Mouse (Mus musculus): ENCODE measurements around the gene Elfn2.

Gene Elfn2

GRCm38 (mm10) chr15:78720094-78720493, 1.5 kb upstream of the Elfn2 start:
- peak; percentile 81 for DNase-seq

DNA sequence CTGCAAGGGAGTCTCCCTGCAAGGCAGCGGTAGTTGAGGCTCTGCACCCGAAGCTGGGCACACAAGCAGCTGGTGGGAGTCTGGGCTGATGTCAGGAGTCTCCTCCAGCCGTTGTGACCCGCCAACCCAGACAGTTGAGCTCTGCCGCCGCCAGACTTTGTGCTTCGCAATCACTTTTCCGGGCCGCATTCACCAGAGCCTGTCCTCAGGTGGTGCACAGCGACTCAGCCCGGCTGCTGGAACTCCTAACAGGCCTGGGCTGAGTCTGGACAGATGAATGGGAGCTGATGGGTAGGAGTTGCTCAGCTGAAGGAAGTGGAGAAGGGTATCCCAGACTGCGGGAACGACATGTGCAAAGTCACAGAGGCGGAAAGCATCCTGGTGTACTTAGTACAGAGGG, 845 bp upstream of the Elfn2 start:
- no peak for DNase-seq

DNA sequence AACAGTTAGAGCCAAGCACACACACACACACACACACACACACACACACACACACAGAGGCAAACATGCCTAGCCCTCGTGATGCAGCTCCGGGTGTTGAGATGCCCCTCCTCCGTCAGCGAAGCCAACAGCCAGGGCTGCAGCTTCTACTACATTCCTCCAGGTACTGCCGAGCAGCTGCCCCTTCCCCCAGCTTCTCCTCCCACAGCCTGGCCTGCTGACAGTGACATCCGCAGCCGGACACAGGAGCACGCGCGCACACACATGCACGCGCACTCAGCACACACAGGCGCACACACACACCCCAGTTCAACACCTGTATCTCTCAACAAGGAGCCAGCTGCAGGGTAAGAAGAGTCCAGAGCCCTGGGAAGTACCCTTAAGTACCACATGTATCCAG, 1.6 kb downstream of the Elfn2 start:
- no peak for DNase-seq

- no peak for DNase-seq
These were observed 2.7 kb downstream of the Elfn2 start for GRCm38 (mm10) chr15:78715856-78716255.

GRCm38 (mm10) chr15:78713751-78714150, 4.8 kb downstream of the Elfn2 start:
- DNase-seq = no peak

DNA sequence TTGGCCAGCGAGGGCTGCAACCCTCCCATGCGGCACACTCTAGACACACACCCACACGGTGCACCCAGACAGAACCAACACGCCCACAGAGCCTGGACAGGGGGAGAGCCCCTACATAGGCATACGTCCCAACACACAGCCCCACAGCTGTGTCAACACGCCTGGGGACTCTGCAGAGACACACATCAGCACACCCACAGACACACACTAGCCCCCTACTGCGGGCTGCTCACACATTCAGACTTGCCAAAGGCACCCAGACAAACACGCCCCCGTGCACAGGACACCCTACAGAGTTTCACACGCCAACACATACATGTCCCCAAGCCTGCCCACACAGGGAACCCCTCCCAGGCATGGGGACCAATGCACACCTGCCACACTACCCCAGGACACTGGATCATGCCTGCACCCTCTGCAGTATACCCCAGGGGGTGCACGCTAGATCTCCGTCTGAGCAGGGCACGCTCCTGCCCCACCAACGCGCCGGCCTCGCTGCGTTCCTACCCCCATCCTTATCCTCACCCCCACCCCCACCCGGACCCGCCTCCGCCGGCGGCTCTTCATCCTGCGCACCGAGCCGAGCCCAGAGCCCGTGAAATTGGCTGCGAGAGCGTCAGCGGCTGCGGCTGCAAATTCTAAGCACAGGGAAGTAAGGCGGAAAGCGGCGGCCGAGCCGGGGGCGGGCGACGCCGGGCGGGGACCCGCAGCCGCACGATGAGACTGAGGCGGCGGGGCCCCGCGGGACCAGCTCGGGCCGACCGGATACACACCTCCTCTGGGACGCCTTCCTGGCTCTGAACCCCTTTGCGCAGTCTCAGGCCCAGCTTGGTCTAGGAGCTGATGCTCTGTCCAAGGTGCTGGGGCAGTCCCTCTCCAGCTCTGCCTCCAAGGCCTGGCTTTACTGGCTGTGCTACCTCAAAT, 6.0 kb downstream of the Elfn2 start:
- DNase-seq = peak; percentile 79

GRCm38 (mm10) chr15:78711935-78712334, 6.6 kb downstream of the Elfn2 start:
- DNase-seq = peak; percentile 88

GRCm38 (mm10) chr15:78710634-78711033, 7.9 kb downstream of the Elfn2 start:
- DNase-seq = peak; percentile 79

GRCm38 (mm10) chr15:78709767-78710166, 8.8 kb downstream of the Elfn2 start:
- DNase-seq = peak; percentile 83

- no peak for DNase-seq
These were observed 11.9 kb downstream of the Elfn2 start for GRCm38 (mm10) chr15:78706630-78707029.

DNA sequence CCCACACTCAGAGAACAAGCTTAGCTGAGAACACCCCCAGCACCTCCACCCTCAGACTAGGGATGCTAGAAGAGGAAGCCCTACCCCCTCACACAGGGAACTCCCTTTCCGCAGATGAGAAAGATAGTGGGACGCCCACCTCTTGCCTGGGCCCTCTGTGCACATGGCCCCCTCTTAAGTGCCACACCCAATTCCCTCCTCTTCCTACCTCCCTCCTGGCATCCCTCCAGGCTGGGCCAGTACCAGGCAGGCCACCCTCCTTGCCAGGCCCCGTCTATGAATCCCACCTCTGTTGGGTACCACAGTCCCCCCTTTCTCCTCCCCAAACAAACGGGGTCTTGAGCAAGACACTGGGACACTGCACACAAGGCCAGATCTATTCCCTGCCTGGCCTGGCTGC, 13.7 kb downstream of the Elfn2 start:
- DNase-seq = peak; percentile 53

DNA sequence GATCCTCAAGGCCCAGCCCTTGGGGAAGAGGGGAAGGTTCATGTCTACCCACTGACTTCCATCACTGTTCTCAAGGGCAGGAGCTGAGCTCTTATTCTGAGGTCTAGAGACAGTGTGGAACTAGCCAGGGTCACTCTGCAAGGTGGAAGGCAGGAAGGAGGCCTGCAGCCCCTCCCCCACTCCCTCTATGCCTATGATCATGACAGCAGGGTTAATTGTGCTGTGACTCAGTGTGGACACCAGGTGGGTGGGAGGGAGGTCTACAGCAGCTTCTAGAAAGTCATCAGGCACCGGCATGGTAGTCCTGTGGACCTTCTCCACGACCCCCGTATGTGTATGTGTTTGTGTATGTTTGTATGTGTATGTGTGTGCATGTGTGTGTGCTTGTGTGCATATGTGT, 14.6 kb downstream of the Elfn2 start:
- no peak for DNase-seq

GRCm38 (mm10) chr15:78700420-78700819, 18.2 kb downstream of the Elfn2 start:
- DNase-seq = no peak

DNA sequence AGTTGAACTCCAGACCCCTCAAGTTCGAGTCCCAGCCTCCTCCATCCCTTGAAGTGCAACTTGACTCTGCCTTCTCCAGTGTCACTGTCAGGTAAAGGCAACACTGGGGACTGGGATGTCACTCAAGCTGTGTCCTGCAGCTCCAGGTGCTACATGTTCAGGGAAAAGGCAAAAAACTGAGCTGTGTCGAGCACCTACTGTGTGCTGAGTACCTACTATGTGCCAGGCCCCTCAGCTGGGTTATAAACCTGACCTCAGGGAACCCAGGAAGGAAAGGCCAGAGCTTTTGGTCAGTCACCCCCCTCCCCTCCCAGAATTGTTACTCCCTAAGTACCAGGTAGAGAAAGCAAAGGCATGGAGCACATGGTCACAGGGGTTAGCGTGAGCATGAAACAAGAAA, 19.1 kb downstream of the Elfn2 start:
- DNase-seq = no peak

- no peak for DNase-seq
These were observed 20.0 kb downstream of the Elfn2 start for GRCm38 (mm10) chr15:78698491-78699135.

GRCm38 (mm10) chr15:78698084-78698483, 20.5 kb downstream of the Elfn2 start:
- DNase-seq = peak; percentile 59

- no peak for DNase-seq
These were observed 22.8 kb downstream of the Elfn2 start for GRCm38 (mm10) chr15:78695745-78696144.

DNA sequence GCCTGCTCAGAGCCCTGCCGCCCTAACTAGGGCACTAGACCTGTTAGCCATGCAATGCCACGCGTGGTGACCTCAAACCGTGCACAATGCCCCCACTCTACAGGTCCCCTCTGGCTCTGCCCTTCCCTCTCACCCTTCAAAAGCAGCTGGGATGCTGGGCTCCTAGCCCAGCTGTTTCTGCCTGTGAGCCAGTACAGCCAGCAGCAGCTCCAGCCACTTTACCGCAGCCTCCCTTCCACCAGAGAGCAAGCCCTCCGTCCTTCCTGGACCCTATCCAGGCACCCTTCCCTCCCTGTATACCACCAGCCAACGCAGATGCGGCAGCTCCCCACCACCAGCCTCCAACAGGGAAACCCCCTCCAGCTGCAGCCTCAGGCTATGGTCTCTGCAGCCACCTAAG, 26.1 kb downstream of the Elfn2 start:
- DNase-seq = no peak

- DNase-seq = no peak
These were observed 27.9 kb downstream of the Elfn2 start for GRCm38 (mm10) chr15:78690716-78691115.

- DNase-seq = no peak
These were observed 31.7 kb downstream of the Elfn2 start for GRCm38 (mm10) chr15:78686910-78687309.

- DNase-seq = peak; percentile 76
These were observed 34.5 kb downstream of the Elfn2 start for GRCm38 (mm10) chr15:78684111-78684510.

GRCm38 (mm10) chr15:78683474-78683873, 35.1 kb downstream of the Elfn2 start:
- no peak for DNase-seq

- DNase-seq = no peak
These were observed 36.8 kb downstream of the Elfn2 start for GRCm38 (mm10) chr15:78681781-78682180.

GRCm38 (mm10) chr15:78681301-78681700, 37.3 kb downstream of the Elfn2 start:
- DNase-seq = no peak
